8 mouse cellular contexts compared by ENCODE assay signal in genomic region chr11:100859579-100860075, GRCm38 (mm10). TPM values are rescaled to one million over a fixed set of nuclear protein-coding genes. Genes with fewer than 3 reads are reported as not detected.
DNase-seq lines count a peak whose midpoint lies in the region; ATAC-seq lines count a peak whose summit lies in the region.
"Had no signal": no experiment of that assay in that cellular context is flagged by ENCODE, and none has a peak within 500 bp of the region (broad histone marks: within the 10 kb centered on the region; RNA-seq: fewer than 3 reads in every experiment).

No protein-coding gene starts in this region.

- H3K27me3 ChIP-seq in megakaryocyte, embryonic 14.5 days (replicated peaks), result peaks cover 35% of the 10 kb centered on the region
- peaks cover 20% of the 10 kb centered on the region for H3K27me3 ChIP-seq in forebrain, embryonic 11.5 days (ENCODE audit: control insufficient read depth, insufficient read depth, low read length)
- H3K27me3 ChIP-seq in limb, embryonic 15.5 days, result peaks cover 41% of the 10 kb centered on the region
- no peaks in the 10 kb centered on the region for H3K27me3 ChIP-seq in stomach, embryonic 15.5 days (replicated peaks)

- no peak overlapping the region; the same call in 1 of the 2 replicates for H3K4me2 ChIP-seq in forebrain, embryonic 11.5 days (ENCODE audit: low read depth, low read length, severe bottlenecking)
- H3K4me2 ChIP-seq in limb, embryonic 15.5 days, result peak overlapping the region; percentile 67
- peak overlapping the region; percentile 79 for H3K4me2 ChIP-seq in stomach, embryonic 15.5 days

- H3K36me3 ChIP-seq in megakaryocyte, embryonic 14.5 days (replicated peaks; ENCODE audit: low read length), result peaks cover 27% of the 10 kb centered on the region
- no peaks in the 10 kb centered on the region for H3K36me3 ChIP-seq in forebrain, embryonic 11.5 days (ENCODE audit: control insufficient read depth, insufficient read depth, low read length)
- 0 out of 2 replicates have a peak, but pooled peaks cover 4% of the 10 kb centered on the region for H3K36me3 ChIP-seq in limb, embryonic 15.5 days
- no peaks in the 10 kb centered on the region for H3K36me3 ChIP-seq in stomach, embryonic 15.5 days

- H3K9me3 ChIP-seq in megakaryocyte, embryonic 14.5 days, result no peaks in the 10 kb centered on the region
- H3K9me3 ChIP-seq in forebrain, embryonic 11.5 days (ENCODE audit: control insufficient read depth, low read length), result no peaks in the 10 kb centered on the region
- H3K9me3 ChIP-seq in limb, embryonic 15.5 days, result no peaks in the 10 kb centered on the region
- H3K9me3 ChIP-seq in stomach, embryonic 15.5 days, result no peaks in the 10 kb centered on the region

- 52% methylated on average over 6 of the region's 6 CpGs for WGBS in forebrain, embryonic 11.5 days
- 40% methylated on average over 6 of the region's 6 CpGs for WGBS in limb, embryonic 15.5 days
- 49% methylated on average over 6 of the region's 6 CpGs for WGBS in stomach, embryonic 15.5 days

- no peak overlapping the region for H3K27ac ChIP-seq in forebrain, embryonic 11.5 days (ENCODE audit: low read depth, low read length)
- no peak overlapping the region for H3K27ac ChIP-seq in limb, embryonic 15.5 days
- H3K27ac ChIP-seq in stomach, embryonic 15.5 days, result no peak overlapping the region

- H3K9ac ChIP-seq in forebrain, embryonic 11.5 days (ENCODE audit: low read length), result no peak overlapping the region
- H3K9ac ChIP-seq in limb, embryonic 15.5 days, result no peak overlapping the region
- no peak overlapping the region for H3K9ac ChIP-seq in stomach, embryonic 15.5 days

- H3K4me3 ChIP-seq in megakaryocyte, embryonic 14.5 days (replicated peaks), result peak overlapping the region; percentile 97
- H3K4me3 ChIP-seq in forebrain, embryonic 11.5 days (ENCODE audit: low read depth, low read length), result peak overlapping the region; percentile 35
- peak overlapping the region; percentile 50 for H3K4me3 ChIP-seq in limb, embryonic 15.5 days
- H3K4me3 ChIP-seq in stomach, embryonic 15.5 days (replicated peaks), result peak overlapping the region; percentile 55

- peaks cover 58% of the 10 kb centered on the region for H3K4me1 ChIP-seq in megakaryocyte, embryonic 14.5 days
- 0 out of 2 replicates have a peak, but pooled peaks cover 3% of the 10 kb centered on the region for H3K4me1 ChIP-seq in forebrain, embryonic 11.5 days (replicated peaks; ENCODE audit: control insufficient read depth, insufficient read depth, low read length)
- H3K4me1 ChIP-seq in limb, embryonic 15.5 days, result peaks cover 29% of the 10 kb centered on the region
- peaks cover 9% of the 10 kb centered on the region; the same call in 1 of the 2 replicates for H3K4me1 ChIP-seq in stomach, embryonic 15.5 days

- DNase-seq in forebrain, embryonic 11.5 days (ENCODE audit: low spot score), result peak; percentile 47
- no peak for DNase-seq in adrenal gland, postnatal 25 days
- DNase-seq: cerebellum, adult 9-10 months had no signal

- ATAC-seq in megakaryocyte, adult 5-6 weeks (ENCODE audit: poor library complexity, severe bottlenecking), result no peak
- no peak for ATAC-seq in forebrain, embryonic 11.5 days (replicated peaks; ENCODE audit: low FRiP score)
- no peak for ATAC-seq in limb, embryonic 15.5 days (ENCODE audit: insufficient number of reproducible peaks, low FRiP score, low TSS enrichment, low read depth)
- ATAC-seq in stomach, embryonic 15.5 days (ENCODE audit: insufficient read depth, low FRiP score, low read depth), result no peak
- ATAC-seq in granulocyte monocyte progenitor cell, adult 5-6 weeks (replicated peaks; ENCODE audit: poor library complexity, severe bottlenecking), result no peak

RNA-seq across cellular contexts. Expression of gene Stat5a, which starts 0.5 kb away (rescaled TPM):
- polyA plus RNA-seq in megakaryocyte, embryonic 14.5 days (2012; ENCODE audit: insufficient read depth, low replicate concordance), result 2.3 and 3.9 TPM in 2 replicates
- total RNA-seq in megakaryocyte, adult 5-6 weeks (2015), result 20.0 and 22.5 TPM in 2 replicates
- 22.5 and 23.7 TPM in 2 replicates for total RNA-seq in megakaryocyte, adult 5-6 weeks (2017)
- 1.3 and 1.5 TPM in 2 replicates for polyA plus RNA-seq in forebrain, embryonic 11.5 days (2014; fragmentation: Nextera tagmentation; extraction: Ambion mirVana)
- polyA plus RNA-seq in limb, embryonic 15.5 days (2015; fragmentation: Nextera tagmentation; extraction: Ambion mirVana), result 9.4 and 12.0 TPM in 2 replicates
- 8.5 and 9.5 TPM in 2 replicates for polyA plus RNA-seq in stomach, embryonic 15.5 days (2015; fragmentation: Nextera tagmentation; extraction: Ambion mirVana)
- total RNA-seq in adrenal gland, postnatal 25 days (2021), result 43.8 and 54.5 TPM in 2 replicates
- 33.7 and 36.6 TPM in 2 replicates for total RNA-seq in granulocyte monocyte progenitor cell, adult 5-6 weeks (2014; fragmentation: Nextera tagmentation)
- 28.9 and 29.0 TPM in 2 replicates for total RNA-seq in granulocyte monocyte progenitor cell, adult 5-6 weeks (2017)

RNA-seq across cellular contexts. Expression of gene Stat5b, which starts 9.1 kb away (rescaled TPM):
- 5.7 and 12.8 TPM in 2 replicates for polyA plus RNA-seq in megakaryocyte, embryonic 14.5 days (2012; ENCODE audit: insufficient read depth, low replicate concordance)
- total RNA-seq in megakaryocyte, adult 5-6 weeks (2015), result 40.9 and 47.6 TPM in 2 replicates
- 50.6 and 53.2 TPM in 2 replicates for total RNA-seq in megakaryocyte, adult 5-6 weeks (2017)
- 18.7 and 19.1 TPM in 2 replicates for polyA plus RNA-seq in forebrain, embryonic 11.5 days (2014; fragmentation: Nextera tagmentation; extraction: Ambion mirVana)
- 23.4 and 25.5 TPM in 2 replicates for polyA plus RNA-seq in limb, embryonic 15.5 days (2015; fragmentation: Nextera tagmentation; extraction: Ambion mirVana)
- polyA plus RNA-seq in stomach, embryonic 15.5 days (2015; fragmentation: Nextera tagmentation; extraction: Ambion mirVana), result 26.6 and 27.5 TPM in 2 replicates
- total RNA-seq in adrenal gland, postnatal 25 days (2021), result 89.0 and 123 TPM in 2 replicates
- total RNA-seq in granulocyte monocyte progenitor cell, adult 5-6 weeks (2014; fragmentation: Nextera tagmentation), result 35.5 and 40.5 TPM in 2 replicates
- 36.8 and 37.1 TPM in 2 replicates for total RNA-seq in granulocyte monocyte progenitor cell, adult 5-6 weeks (2017)

Comparison
In these comparisons a context has a peak if more than half of its experiments do, and no peak if none do; other contexts are left out.
1. H3K4me3 ChIP-seq: peak in every context shown above with its lines; median percentile 97 in megakaryocyte, embryonic 14.5 days; 55 in stomach, embryonic 15.5 days; 50 in limb, embryonic 15.5 days; 35 in forebrain, embryonic 11.5 days.